Mouse (Mus musculus) large intestine, adult 2 months (tissue): Measurements from ENCODE around the gene Ly6g6f. TPM values are rescaled to one million over a fixed set of nuclear protein-coding genes. Genes with fewer than 3 reads are reported as not detected.
"Not testable (repeated sequence)": the region's sequence is repeated elsewhere in the genome, so short reads cannot be mapped to it uniquely, and the experiment has no call there.

Experiments used
- DNase-seq: peaks from one replicate; pipeline ENCODE4 v3.0.0-alpha.2; 2012; ENCODE audit warnings: low read depth, low spot score
- WGBS: fragments of 180-500 bp; shearing (Covaris S2); methylation state at CpG from one replicate; pipeline ENCODE4 v1.1.7; 2018; 5-methylcytosine and 5-hydroxymethylcytosine counted together
- polyA plus RNA-seq: library from polyadenylated mRNA; depleted of rRNA; stranded (reverse); fragments of >200 nt; gene quantifications from 2 replicates; pipeline ENCODE4 v1.2.3, GENCODE M21; 2012; rRNA removed

Ly6g6f gene
- 1.6 and 2.6 TPM in 2 replicates for polyA plus RNA-seq

DNA sequence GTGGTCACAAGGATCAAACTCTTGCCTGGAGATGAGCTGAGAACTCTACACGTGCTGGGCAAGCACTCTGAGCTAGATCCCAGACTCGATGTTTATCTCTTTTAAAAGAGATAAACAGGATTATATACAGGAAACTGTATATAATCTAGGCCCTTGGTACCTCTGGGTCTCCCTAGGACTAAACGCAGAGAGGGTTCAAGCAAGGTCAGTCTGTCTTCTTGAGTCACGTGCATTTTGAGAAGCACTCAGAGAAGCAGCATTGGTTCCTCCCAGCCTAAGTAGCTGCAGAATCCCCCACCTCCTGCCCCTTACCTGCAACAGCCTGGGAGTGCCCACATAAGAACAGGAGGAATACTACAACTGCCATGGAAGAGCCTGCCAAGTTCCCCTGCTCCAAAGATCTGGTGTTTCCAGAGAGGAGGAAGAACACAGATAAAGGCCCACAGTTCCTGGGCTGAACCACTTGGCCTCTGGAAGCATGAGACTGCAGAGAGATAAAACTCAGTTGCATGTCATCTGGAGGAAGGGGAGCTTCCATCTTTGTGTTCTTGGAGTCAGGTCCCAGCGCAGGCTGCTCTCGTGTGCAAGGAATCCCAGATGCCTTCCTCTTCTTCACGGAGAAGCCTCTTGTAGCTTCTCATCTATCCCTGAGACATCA, at the start of gene Ly6g6f:
Ly6g6f (minus strand) TSS at position 403 of the 658 bp plus-strand sequence.
- 64% methylated on average over 7 of the region's 7 CpGs for WGBS
- no peak for DNase-seq

GRCm38 (mm10) chr17:35134801-35135590, 49.6 kb upstream of the Ly6g6f start, which contains the start of gene Bag6:
Gene Bag6 (plus strand): TSS chr17:35135178.
- under 1% methylated on average over 66 of the region's 66 CpGs for WGBS
- no peak for DNase-seq

DNA sequence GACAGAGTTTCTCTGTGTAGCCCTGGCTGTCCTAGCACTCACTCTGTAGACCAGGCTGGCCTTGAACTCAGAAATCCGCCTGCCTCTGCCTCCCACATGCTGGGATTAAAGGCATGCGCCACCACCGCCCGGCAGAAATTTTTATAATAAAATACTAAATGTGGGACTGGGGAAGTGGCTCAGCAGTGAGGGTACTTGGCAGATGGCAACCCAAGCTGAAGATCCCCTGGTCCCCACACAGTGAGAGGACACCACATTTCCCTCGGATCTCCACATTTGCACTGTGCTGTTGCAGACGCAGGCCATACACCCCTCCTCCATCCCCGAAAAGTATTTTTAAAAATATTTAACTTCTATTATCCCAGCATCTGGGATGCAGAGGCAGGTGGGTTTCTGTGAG, 48.1 kb upstream of the Ly6g6f start:
- DNase-seq, result no peak
- WGBS, result 93% methylated on average over 7 of the region's 7 CpGs

DNA sequence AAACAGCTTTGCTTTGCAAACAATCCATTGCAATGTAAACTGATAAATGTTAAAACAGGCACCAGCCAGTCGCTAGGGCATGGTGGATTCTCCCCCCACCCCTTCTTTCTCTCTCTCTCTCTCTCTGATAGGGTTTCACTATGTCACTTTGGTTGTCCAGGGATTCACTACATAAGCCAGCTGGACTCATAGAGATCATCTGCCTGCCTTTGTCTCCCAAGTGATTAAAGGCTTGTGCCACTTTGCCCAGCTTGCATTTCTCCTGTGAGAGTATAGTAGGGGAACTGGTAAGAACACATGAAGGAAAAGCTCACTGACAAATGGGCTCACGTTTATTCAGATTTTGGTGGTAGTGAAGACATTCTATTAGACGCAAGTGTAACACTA, 46.8 kb upstream of the Ly6g6f start:
- WGBS, result 55% methylated on average over 3 of the region's 3 CpGs
- no peak for DNase-seq

DNA sequence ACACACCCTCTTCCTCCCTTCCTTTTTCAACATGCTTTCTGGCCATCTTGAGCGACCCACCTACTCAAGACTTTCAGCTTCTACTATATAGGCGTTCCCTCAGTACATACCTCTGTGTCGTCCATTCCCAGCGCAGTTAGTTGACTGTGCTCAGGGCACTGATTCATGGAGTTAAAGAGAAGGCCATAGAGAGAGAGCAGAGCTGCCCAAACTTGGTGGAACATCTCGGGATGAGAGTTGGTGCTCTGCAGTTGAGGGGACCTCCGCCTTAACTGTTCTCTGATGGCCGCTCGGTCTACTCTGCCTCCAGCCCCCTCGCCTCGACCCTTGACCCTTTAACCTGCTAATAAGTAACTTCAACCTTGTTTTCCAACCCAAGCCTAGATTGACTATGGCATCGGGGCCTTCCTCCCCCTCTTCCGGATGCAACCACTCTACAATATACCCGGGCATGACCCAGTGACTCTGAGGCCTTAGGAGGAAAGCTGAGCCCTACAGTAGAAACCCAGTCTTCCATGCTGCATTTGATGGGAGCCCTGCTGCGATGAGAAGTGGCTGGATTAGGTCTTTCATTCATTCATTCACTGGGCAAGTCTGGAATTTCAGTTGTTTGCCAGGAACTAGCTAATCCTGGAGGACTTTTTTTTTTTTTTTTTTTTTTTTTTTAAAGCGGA, 46.2 kb upstream of the Ly6g6f start, which contains the start of gene Apom:
Apom (minus strand) TSS at position 551 of the 674 bp plus-strand sequence.
- DNase-seq, result no peak

GRCm38 (mm10) chr17:35131038-35131437, 45.6 kb upstream of the Ly6g6f start:
- 86% methylated on average over 8 of the region's 8 CpGs for WGBS
- DNase-seq, result no peak

More for the DNA sequence above, 46.2 kb upstream of the Ly6g6f start, which contains the start of gene Apom:
- 59% methylated on average over 15 of the region's 15 CpGs for WGBS

DNA sequence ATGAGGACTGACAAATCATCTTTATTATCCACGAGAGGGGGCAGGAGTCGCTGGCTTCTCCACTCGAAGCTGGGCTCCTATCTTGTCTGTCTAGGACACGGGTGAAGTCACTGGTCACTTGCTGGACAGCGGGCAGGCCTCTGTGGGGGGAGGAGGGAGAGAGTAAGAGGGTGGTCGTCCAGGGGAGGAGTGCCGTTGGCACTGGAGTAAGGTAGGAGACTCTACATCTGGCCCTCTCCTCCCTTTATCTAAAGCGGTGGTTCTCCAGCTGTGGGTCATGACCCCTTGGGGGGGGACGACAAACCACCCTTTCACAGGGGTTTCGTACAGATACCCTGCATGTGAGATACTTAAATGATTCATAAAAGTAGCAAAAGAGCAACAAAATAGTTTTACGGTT, 43.6 kb upstream of the Ly6g6f start:
- WGBS, result 71% methylated on average over 11 of the region's 11 CpGs
- no peak for DNase-seq

DNA sequence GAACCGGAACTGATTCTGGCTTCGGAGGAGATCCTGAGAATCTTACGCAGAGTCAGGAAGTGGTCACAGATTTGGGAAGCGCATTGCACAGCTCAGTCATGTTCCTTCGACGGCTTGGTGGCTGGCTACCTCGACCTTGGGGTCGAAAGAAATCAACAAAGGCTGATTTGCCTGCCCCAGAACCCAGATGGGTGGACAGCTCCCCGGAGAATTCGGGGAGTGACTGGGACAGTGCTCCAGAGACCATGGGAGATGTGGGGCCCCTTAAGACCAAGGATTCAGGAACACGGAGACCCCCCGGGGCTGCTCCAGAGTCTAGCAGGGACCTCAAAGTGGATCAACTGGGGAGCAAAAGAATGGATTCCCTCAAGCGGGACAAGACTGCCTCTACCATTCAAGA, 41.6 kb upstream of the Ly6g6f start:
- no peak for DNase-seq
- WGBS, result 40% methylated on average over 13 of the region's 13 CpGs

- DNase-seq, result no peak
- WGBS, result 0% methylated on average over 36 of the region's 36 CpGs
These were observed 40.8 kb upstream of the Ly6g6f start, which contains the start of gene D17H6S53E for GRCm38 (mm10) chr17:35126206-35126611. Gene D17H6S53E (plus strand): TSS chr17:35126373.

DNA sequence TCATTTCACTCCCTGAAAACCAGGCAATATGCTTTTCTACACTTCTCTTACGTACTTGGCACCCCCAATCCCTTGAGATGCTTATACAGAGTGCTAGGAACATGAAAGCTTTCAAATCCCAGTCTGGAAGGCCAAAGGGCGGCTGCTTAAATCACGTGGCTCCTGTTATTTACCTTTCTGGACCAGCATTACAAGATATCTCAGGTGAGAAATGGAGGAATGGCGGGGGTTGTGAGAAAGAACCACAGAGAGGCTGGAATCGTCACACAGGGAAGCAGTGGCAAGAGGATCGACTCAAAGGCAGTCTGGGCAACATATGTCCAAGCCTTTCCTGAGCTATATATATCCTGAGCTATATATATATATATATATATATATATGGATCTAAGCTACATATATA, 40.2 kb upstream of the Ly6g6f start:
- 11% methylated on average over 6 of the region's 6 CpGs for WGBS
- DNase-seq, result no peak

DNA sequence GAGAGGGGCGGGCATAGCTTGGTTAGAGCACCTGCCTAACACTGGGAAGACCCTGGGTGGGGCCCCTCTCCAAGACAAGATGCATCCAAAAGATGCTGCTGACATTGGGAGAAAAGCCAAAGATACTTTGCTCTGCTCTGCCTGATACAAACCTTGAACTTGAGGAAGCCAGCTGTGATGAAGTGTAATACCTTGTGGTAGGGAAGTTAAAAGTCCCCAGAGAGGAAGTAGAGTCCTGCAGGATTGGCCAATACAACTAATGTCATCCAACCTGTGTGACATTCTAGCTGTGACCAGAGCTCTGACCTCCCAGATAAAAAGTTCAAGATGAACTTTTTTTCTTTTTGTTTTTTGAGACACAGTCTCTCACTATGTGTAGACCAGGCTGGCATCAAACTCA, 39.7 kb upstream of the Ly6g6f start:
- 86% methylated on average over 1 of the region's 1 CpGs for WGBS
- DNase-seq, result no peak

- 50% methylated on average over 12 of the region's 12 CpGs for WGBS
- DNase-seq, result not testable (repeated sequence)
These were observed 39.0 kb upstream of the Ly6g6f start for GRCm38 (mm10) chr17:35124261-35124896.

DNA sequence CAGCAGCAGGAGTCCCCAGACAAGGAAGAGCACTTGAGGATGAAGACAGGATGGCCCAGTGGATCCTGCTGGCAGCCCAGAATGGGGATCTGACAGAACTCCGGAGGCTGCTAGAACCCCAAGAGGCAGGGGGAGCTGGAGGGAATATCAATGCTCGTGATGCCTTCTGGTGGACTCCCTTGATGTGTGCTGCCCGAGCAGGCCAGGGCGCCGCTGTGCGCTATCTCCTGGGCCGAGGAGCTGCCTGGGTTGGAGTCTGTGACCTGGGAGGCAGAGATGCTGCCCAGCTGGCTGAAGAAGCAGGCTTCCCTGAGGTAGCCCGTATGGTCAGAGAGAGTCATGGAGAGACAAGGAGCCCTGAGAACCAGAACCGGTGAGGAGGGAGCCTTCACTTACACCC, 37.9 kb upstream of the Ly6g6f start:
- 89% methylated on average over 9 of the region's 9 CpGs for WGBS

GRCm38 (mm10) chr17:35121871-35122303, 36.5 kb upstream of the Ly6g6f start, which contains the start of gene Csnk2b:
Gene Csnk2b (minus strand): TSS chr17:35122053.
- under 1% methylated on average over 19 of the region's 19 CpGs for WGBS
- no peak for DNase-seq

More for the DNA sequence above, 37.9 kb upstream of the Ly6g6f start:
- not testable (repeated sequence) for DNase-seq

DNA sequence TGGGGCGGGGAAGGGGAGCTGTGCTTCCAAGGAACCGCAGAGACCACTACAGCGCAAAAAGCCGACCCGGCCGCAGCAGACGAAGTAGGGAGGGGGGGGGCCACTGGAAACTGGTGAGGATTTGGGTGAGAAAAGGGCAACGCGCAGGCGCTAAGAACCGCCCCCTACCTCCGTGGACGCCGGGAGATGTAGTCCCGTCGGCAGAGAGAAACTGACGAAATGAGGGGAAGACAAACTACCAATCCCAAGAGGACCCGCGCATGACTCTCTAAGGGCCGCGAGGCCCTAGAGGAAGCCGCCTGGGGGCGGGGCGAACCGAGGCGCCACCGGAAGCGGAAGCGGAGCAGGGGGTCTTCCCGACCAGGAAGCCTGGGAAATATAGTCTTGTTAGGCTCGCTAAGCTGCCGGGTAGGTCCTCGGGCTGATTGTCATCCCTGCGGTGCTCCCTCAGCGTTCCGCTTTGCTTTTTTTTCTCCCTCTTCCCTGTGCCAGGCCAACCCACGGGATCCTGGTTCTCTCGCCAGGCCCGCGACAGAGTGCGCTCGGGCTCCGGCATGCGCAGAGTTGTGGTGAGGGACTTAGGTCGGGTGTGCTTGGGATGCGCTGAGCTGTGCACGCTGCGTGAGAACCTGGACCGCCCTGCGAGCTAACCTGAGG, 35.9 kb upstream of the Ly6g6f start, which contains the start of gene Gpank1:
Gpank1 (plus strand) TSS at position 313 of the 657 bp plus-strand sequence.
- DNase-seq, result peak; percentile 87
- under 1% methylated on average over 50 of the region's 50 CpGs for WGBS

DNA sequence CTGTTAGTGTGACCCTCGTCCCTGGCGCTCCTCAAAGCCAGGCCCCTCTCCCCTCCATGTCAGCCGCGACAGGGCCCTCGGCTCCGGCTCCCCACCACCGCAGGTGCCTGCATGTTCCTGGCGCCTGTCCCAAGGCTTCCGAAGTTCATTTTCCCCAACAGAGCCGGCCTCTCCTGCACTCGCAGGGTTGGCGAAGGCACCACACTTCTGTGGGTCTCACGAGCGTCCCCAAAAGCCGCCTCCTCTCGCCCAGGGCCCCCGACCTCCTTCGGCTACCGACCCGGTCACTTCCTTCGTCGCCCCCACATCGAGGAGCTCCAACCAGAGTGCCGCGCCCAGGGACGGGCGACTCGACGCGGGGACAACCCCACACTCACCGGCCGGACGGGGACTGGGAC, 35.3 kb upstream of the Ly6g6f start:
- WGBS, result under 1% methylated on average over 33 of the region's 33 CpGs

GRCm38 (mm10) chr17:35115046-35116019, 29.9 kb upstream of the Ly6g6f start, which contains the start of gene Ly6g5b:
Gene Ly6g5b (minus strand): TSS chr17:35115428.
- DNase-seq, result no peak
- WGBS, result 78% methylated on average over 8 of the region's 8 CpGs

More for the DNA sequence above, 35.3 kb upstream of the Ly6g6f start:
- no peak for DNase-seq

GRCm38 (mm10) chr17:35111774-35112173, 26.4 kb upstream of the Ly6g6f start:
- no peak for DNase-seq
- 76% methylated on average over 9 of the region's 9 CpGs for WGBS
